Mouse (Mus musculus) kidney, postnatal 0 days (tissue): ENCODE data around the gene Hmgb3. TPM values are rescaled to one million over a fixed set of nuclear protein-coding genes. Genes with fewer than 3 reads are reported as not detected.
"Not testable (repeated sequence)": the region's sequence is repeated elsewhere in the genome, so short reads cannot be mapped to it uniquely, and the experiment has no call there.

Source experiments
- ATAC-seq: fragments of 200-750 bp; cut with Nextera tagmentation; replicated peaks from 2 replicates; pipeline ENCODE4 v1.8.0; 2017; ENCODE audit warnings: low read depth, moderate number of reproducible peaks, moderate TSS enrichment, moderate library complexity; ENCODE audit not compliant: low FRiP score
- DNase-seq: peaks from one replicate; pipeline ENCODE4 v3.0.0-alpha.2; 2016; ENCODE audit warnings: low spot score
- H3K27ac ChIP-seq: fragments of 300-500 bp; sonication (generic); 2 replicates; pipeline ENCODE4 v1.5.1; 2014; ENCODE audit warnings: mild to moderate bottlenecking
- H3K27me3 ChIP-seq: fragments of 300-500 bp; sonication (generic); 2 replicates; pipeline ENCODE4 v1.6.1; 2014; ENCODE audit warnings: low read length, mixed read lengths; ENCODE audit not compliant: insufficient read depth
- H3K36me3 ChIP-seq: fragments of 300-500 bp; sonication (generic); 2 replicates; pipeline ENCODE4 v1.6.1; 2014; ENCODE audit warnings: low read length, mixed read lengths; ENCODE audit not compliant: insufficient read depth
- H3K4me1 ChIP-seq: fragments of 300-500 bp; sonication (generic); replicated peaks from 2 replicates; pipeline ENCODE4 v1.6.1; 2014; ENCODE audit warnings: antibody characterized with exemption, low read length, mixed read lengths; ENCODE audit not compliant: insufficient read depth
- H3K4me2 ChIP-seq: fragments of 300-500 bp; sonication (generic); 2 replicates; pipeline ENCODE4 v1.6.1; 2014; ENCODE audit warnings: mild to moderate bottlenecking, low read length, moderate library complexity, mixed read lengths
- H3K4me3 ChIP-seq: fragments of 300-500 bp; sonication (generic); replicated peaks from 2 replicates; pipeline ENCODE4 v1.5.1; 2014; ENCODE audit warnings: low read depth, low read length
- H3K9ac ChIP-seq: fragments of 300-500 bp; sonication (generic); 2 replicates; pipeline ENCODE4 v1.6.1; 2014; ENCODE audit warnings: low read depth, low read length
- H3K9me3 ChIP-seq: fragments of 300-500 bp; sonication (generic); replicated peaks from 2 replicates; pipeline ENCODE4 v1.6.1; 2016; ENCODE audit warnings: low read length, inconsistent platforms, mixed read lengths
- CTCF ChIP-seq: IDR thresholded peaks from 2 replicates; pipeline ENCODE4 v1.5.1; 2016; ENCODE audit warnings: antibody characterized with exemption, low read depth, mild to moderate bottlenecking, moderate library complexity
- WGBS: fragments of 180-500 bp; shearing (Covaris S2); extraction: QIAGEN DNeasy Blood & Tissue Kit; methylation state at CpG from one replicate; pipeline ENCODE4 v1.1.7; 2014; 5-methylcytosine and 5-hydroxymethylcytosine counted together
- polyA plus RNA-seq: library from polyadenylated mRNA; unstranded; fragments of >200 nt; fragmentation: Nextera tagmentation; extraction: Ambion mirVana; gene quantifications from 2 replicates; pipeline ENCODE4 v1.2.1, GENCODE M21; 2015

Hmgb3 gene
- polyA plus RNA-seq = 171 and 199 TPM in 2 replicates

- Histone ChIP-seq H3K36me3 (no peaks in the 10 kb centered on the region), H3K4me3 (peak within 1 kb of the TSS; percentile 71), H3K9me3 (no peaks in the 10 kb centered on the region), H3K27ac (peak within 1 kb of the TSS; percentile 93), H3K4me2 (peak within 1 kb of the TSS; percentile 60), H3K27me3 (no peaks in the 10 kb centered on the region), H3K9ac (peak within 1 kb of the TSS; percentile 91), H3K4me1 (no peaks in the 10 kb centered on the region)
- 31% methylated on average over 58 of the region's 59 CpGs for WGBS
- TF ChIP-seq CTCF = no peak
- ATAC-seq (peak; percentile 94), DNase-seq (peak; percentile 89)
Measured at GRCm38 (mm10) chrX:71555415-71556114, at the start of gene Hmgb3. Hmgb3 (plus strand) TSS chrX:71555918.

DNA sequence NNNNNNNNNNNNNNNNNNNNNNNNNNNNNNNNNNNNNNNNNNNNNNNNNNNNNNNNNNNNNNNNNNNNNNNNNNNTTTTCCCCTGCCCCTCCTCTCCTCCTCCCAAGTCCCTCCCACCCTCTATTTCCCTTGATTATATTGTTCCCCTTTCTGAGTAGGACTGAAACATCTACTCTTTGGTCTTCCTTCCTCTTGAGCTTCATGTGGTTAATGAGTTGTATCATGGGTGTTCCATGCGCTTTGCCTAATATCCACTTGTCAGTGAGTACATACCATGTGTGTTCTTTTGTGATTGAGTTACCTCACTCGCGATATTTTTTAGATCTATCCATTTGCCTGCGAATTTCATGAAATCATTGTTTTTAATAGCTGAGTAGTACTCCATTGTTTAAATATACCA lies 49.1 kb upstream of the Hmgb3 start:
- H3K9me3 ChIP-seq, ATAC-seq, DNase-seq, H3K4me2 ChIP-seq, H3K9ac ChIP-seq, H3K4me1 ChIP-seq, H3K27me3 ChIP-seq, H3K4me3 ChIP-seq, H3K27ac ChIP-seq, H3K36me3 ChIP-seq: not testable (repeated sequence)
- WGBS = 88% methylated on average over 4 of the region's 4 CpGs

GRCm38 (mm10) chrX:71519252-71519651 lies 36.5 kb upstream of the Hmgb3 start:
- Histone ChIP-seq H3K9me3 (no peaks in the 10 kb centered on the region), H3K4me2 (no peak overlapping the region), H3K27ac (no peak overlapping the region), H3K9ac (no peak overlapping the region), H3K36me3 (no peaks in the 10 kb centered on the region), H3K4me1 (no peaks in the 10 kb centered on the region), H3K4me3 (no peak overlapping the region), H3K27me3 (no peaks in the 10 kb centered on the region)
- no peak for TF ChIP-seq CTCF
- ATAC-seq (no peak), DNase-seq (no peak)
- WGBS = 86% methylated on average over 4 of the region's 4 CpGs

DNA sequence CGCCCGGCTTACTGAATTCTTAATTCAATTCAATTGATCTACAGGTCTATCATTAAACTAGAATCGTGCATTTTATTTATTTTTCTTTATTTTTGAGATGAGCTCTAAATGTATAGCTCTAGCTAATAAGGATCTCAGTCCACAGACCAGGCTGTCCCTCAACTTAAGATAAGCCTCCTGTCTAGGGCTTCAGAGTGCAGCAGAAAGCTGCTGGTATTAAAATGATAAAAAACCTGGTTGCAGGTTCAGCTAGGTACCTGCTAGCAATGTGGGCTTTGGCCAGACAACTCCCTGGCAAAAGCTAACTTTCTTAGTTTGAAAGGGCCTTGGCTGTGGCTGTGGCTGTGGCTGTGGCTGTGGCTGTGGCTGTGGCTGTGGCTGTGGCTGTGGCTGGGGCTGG lies 32.8 kb upstream of the Hmgb3 start:
- DNase-seq (no peak), ATAC-seq (no peak)
- 89% methylated on average over 3 of the region's 3 CpGs for WGBS
- Histone ChIP-seq H3K4me1 (no peaks in the 10 kb centered on the region), H3K4me2 (no peak overlapping the region), H3K27me3 (no peaks in the 10 kb centered on the region), H3K9ac (no peak overlapping the region), H3K4me3 (no peak overlapping the region), H3K27ac (no peak overlapping the region), H3K9me3 (no peaks in the 10 kb centered on the region), H3K36me3 (no peaks in the 10 kb centered on the region)
- no peak for TF ChIP-seq CTCF

GRCm38 (mm10) chrX:71524310-71524709 lies 31.4 kb upstream of the Hmgb3 start:
- Histone ChIP-seq H3K36me3 (no peaks in the 10 kb centered on the region), H3K4me3 (no peak overlapping the region), H3K27ac (no peak overlapping the region), H3K9ac (no peak overlapping the region), H3K4me1 (no peaks in the 10 kb centered on the region), H3K4me2 (no peak overlapping the region), H3K9me3 (no peaks in the 10 kb centered on the region), H3K27me3 (no peaks in the 10 kb centered on the region)
- no peak for ATAC-seq
- DNase-seq = no peak
- no peak for TF ChIP-seq CTCF
- 76% methylated on average over 2 of the region's 2 CpGs for WGBS

- H3K36me3 ChIP-seq = no peaks in the 10 kb centered on the region
- DNase-seq (no peak), ATAC-seq (no peak)
- no peak overlapping the region for H3K9ac ChIP-seq
- H3K27me3 ChIP-seq = no peaks in the 10 kb centered on the region
- no peaks in the 10 kb centered on the region for H3K9me3 ChIP-seq
- no peak overlapping the region for H3K27ac ChIP-seq
- no peak for TF ChIP-seq CTCF
- no peak overlapping the region for H3K4me3 ChIP-seq
- WGBS = 73% methylated on average over 3 of the region's 3 CpGs
- H3K4me1 ChIP-seq = no peaks in the 10 kb centered on the region
- no peak overlapping the region for H3K4me2 ChIP-seq
Measured at GRCm38 (mm10) chrX:71525593-71526299, 30.0 kb upstream of the Hmgb3 start.
